Mouse (Mus musculus) mature B cell (primary cell): Measurements from ENCODE around the gene Lrp6.

ENCODE experiments used
- in situ Hi-C: fragments of 300-500 bp; cut with MboI; formaldehyde crosslinking; loops from 2 replicates; pipeline ENCODE4 v1.14.3; 2019

Lrp6 gene

DNA sequence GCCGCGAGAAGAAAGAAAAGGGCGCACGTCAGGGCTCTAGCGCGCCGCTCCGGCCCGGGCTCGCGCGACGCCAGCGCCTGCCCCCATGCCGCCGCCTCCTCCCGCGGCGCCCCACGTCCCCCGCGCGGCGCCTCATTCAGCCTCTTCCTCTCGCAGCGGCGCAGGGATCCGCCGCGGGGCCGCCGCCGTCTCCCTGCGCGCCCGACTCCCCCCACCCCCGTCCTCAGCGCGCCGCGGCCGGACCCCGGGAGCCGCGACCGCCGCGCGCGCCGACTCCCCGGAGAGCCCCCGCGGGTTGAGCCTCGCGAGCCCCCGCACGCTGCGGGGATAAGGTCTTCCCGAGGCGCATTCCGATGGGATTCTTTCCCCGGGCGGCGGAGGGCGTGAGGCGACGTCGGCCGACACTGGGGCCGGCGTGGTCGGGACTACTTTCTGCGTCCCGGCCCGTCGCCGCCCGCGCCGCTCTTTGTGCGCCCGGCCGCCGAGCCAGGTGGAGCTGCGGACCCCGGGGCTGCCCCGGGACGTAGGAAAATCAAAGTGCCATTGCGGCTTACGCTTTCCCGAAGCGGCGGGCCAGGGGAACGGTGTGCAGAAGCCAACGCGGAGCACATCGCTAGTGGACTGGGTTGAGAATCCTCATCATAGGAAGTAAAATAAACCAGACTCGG is at the start of gene Lrp6:
TSS of gene Lrp6 (minus strand) at position 148 of the 668 bp plus-strand sequence.
- in situ Hi-C loops = no loop called here

- in situ Hi-C loops = no loop called here
Observed at GRCm38 (mm10) chr6:134614723-134615648, 48.2 kb upstream of the Lrp6 start.

GRCm38 (mm10) chr6:134614322-134614721 is 47.6 kb upstream of the Lrp6 start:
- in situ Hi-C loops = no loop called here

GRCm38 (mm10) chr6:134611896-134612295 is 45.1 kb upstream of the Lrp6 start:
- in situ Hi-C loops = no loop called here

GRCm38 (mm10) chr6:134610380-134610779 is 43.6 kb upstream of the Lrp6 start:
- in situ Hi-C loops = no loop called here

DNA sequence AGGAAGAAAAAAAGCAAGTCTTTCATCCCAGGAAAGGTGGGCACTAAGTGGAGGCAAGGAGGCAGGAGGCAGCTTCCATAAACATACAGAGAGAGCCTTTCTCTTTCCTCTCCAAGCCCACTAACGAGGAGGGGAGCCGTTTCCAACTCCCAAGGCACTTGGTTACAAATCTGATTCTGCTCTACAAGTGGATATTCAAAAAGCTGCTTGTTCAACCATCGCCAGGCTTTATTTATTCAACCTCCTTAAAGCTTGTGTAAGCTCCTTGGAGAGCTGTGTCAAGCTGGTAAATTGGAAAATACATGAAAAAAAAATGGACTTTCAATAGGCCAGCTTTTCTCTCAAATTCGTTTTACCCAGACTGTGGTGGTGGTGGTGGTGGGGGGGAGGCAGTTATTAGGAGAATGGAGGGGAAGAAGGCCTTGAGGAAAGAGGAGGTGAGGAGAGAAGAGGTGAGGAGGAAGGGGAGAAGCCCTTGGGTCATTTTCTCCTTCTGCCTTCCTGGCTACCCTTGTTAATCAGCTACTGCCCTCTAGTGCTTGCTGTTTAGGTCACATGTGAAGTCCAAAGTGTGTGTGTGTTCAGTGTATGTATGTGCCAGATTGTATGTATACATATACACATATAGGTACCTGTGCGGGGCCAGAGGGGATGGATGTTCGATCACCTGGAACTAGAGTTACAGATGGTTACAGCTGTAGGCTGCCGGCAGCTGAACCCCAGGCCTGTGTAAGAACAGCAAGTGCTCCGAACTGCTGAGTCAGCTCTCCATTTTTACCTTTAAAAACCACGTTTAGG is 40.4 kb upstream of the Lrp6 start:
- in situ Hi-C loops = no loop called here

GRCm38 (mm10) chr6:134606540-134606939 is 39.8 kb upstream of the Lrp6 start:
- in situ Hi-C loops = no loop called here

GRCm38 (mm10) chr6:134605196-134605595 is 38.4 kb upstream of the Lrp6 start:
- in situ Hi-C loops = no loop called here

DNA sequence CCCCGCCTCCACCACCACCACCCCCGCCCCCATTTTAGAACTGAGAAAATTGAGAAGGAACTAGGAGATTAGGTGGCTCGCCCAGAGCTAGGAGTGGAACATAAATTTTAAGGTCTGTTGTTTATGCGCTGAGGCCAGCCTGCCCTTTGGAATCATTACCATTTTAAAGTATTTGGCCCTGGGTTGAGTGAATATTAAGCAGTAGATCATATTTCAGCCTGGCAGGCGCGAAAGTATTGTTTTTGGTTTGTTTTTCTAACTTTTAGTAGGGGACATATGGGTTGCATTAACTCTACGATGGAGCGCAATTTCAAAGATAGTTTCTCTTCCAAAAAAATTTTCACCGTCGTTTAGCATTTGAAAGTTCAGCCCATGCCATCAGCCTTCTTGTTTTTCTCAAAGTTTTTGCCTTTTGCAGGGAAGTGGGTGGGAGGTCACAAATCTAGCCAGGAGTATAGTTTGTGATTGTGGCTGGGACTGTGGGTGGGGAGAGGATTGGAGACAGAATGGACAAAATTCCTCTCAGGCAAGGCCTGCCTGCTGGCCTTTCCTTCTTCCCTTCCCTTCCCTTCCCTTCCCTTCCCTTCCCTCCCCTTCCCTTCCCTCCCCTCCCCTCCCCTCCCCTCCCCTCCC is 35.7 kb upstream of the Lrp6 start:
- in situ Hi-C loops = no loop called here

GRCm38 (mm10) chr6:134601766-134602165 is 35.0 kb upstream of the Lrp6 start:
- in situ Hi-C loops = no loop called here

DNA sequence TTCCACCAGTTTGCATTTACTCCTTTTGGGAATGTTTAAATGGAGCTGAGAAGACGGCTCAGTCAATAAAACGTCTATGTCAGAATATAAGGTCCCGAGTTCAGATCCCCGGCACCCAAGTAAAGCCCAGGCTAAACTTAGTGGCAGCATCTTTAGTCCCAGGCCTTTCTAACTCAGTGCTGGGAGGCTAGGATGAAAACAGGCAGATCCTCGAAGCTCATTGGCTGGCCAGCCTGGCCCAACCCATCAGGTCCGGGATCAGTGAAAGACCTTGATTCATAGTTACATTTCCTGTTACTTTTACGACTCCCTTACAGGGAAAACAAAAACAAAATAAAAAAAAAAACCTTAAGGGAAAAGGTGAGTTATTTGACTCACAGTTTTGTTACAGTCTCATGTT is 34.4 kb upstream of the Lrp6 start:
- in situ Hi-C loops = no loop called here

DNA sequence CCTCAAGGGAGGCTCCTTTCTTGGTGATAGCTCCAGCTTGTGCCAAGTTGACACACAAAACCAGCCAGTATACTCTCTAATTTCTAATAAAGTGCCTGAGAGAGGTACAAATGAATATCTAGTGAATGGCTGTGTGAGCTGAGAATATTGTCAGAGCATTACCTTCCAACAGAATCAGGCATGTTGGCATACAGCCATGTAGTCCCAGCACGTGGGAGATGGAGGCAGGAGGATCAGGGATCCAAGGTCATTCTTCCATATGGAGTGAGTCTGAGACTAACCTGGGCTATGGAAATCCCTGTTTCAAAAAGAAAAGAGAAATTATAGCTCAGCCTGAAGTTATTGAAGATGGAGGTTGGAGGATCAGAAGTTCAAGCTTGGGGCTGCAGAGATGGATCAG is 32.5 kb upstream of the Lrp6 start:
- in situ Hi-C loops = no loop called here

DNA sequence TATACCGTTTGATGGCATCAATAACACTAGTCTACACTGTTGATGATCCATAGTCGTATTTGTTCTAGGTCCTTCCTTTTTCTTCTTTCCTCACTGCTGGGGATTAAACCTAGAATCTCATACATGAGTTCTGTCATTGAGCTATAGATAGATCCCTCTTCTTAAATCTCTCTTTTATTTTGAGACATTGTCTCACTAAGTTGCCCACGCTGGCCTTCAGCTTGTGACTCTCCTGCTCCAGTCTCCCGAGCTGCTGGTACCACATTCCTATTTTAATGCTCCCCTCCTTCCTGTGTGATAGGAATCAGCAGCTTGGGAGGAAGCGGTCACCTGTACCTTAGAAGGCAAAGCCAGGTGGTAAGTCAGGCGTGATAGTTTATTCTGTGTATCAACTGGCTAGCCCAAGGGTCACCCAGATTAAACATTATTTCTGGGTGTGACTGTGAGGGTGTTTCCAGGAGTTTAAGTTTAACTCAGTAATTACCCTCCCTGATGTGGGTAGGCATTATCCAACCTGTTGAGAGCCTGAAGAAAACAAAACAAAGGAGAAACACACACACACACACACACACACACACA is 31.0 kb upstream of the Lrp6 start:
- in situ Hi-C loops = no loop called here

DNA sequence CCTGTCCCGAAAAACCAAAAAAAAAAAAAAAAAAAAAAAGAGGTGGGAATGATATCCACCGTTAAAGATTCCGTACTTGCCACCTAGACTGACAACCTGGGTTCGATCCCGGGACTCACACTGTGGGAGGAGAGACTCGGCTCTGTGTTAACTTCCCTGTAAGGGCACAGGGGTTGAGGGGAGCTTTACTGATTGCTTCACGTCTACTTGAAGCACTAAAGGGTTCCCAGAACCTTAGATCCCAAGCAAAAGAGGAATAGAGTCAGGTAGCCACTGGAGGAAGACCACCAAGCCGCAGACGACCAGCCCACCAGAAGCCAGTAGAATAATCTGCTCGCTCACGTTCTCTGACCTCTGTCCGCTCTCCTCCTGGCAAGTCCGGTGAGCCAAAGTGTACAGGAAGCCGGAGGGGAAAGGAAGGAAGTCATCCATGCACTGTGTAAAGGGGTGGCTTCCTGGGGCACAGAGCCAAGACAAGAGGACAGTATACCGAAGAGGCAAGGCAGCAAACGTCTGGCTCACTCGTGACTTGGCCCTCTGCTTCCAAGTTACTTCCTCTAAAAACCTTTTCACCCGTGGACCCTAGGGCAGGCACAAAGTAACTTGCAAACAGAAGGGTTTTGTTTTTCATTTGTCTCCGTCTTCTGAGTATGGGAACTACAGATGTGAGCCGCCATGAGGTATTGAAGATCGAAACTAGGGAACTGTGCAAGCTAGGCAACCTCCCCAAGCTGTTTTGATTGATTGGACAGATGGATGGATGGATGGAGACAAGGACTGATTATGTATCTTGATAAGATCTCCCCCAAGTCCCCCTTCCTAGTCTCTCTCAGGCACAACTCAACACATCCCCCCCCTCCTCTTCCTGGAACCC is 28.0 kb upstream of the Lrp6 start:
- in situ Hi-C loops = no loop called here

- in situ Hi-C loops = no loop called here
Observed at GRCm38 (mm10) chr6:134591614-134592013, 24.8 kb upstream of the Lrp6 start.

- in situ Hi-C loops = no loop called here
Observed at GRCm38 (mm10) chr6:134586241-134586640, 19.5 kb upstream of the Lrp6 start.

DNA sequence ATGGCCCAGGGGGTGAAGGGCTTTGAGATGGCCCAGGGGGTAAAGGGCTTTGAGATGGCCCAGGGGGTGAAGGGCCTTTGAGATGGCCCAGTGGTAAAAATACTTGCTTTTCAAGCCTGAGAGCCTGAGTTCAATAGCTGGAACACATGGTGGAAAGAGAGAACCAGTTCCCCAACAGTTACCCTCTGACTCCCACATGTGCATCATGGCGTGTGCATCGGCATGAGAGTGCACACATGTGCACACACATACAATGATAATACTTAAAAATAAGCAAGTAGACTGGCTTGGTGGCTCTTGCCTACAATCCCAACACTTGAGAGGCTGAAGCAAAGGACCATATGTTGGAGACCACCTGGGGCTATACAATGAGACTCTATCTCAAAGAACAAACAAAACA is 17.9 kb upstream of the Lrp6 start:
- in situ Hi-C loops = no loop called here

DNA sequence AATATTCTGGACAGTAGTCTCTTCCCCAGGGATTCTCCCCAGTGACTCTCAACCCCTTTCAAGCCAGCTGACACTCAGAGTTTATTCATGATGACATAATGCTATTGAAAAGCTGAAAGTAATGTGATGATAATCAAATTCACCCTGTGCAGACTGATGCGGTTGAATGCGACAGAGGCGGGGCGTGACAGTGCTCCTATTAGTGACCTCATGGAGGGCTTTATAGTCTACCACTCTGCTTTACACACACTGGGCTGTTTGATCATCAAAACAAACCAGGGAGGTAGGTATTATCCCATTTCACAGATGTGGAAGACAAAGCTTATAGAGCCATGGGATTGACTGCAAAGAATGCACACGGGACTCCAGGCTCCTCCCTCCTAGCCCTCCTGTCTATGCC is 15.3 kb upstream of the Lrp6 start:
- in situ Hi-C loops = no loop called here

GRCm38 (mm10) chr6:134579506-134579905 is 12.7 kb upstream of the Lrp6 start:
- in situ Hi-C loops = no loop called here

- in situ Hi-C loops = no loop called here
Observed at GRCm38 (mm10) chr6:134578039-134578438, 11.3 kb upstream of the Lrp6 start.
